Mouse (Mus musculus) brain, embryonic 14.5 days (tissue): Measurements from ENCODE around the gene Gm28710. TPM values are rescaled to one million over a fixed set of nuclear protein-coding genes. Genes with fewer than 3 reads are reported as not detected.
A peak's percentile ranks its signal among the peaks of the same experiment; 100 is the strongest.

Experiments
- DNase-seq: peaks from one replicate; pipeline ENCODE4 v3.0.0-alpha.2; 2011; ENCODE audit warnings: low read depth
- CTCF ChIP-seq: fragments of 200-500 bp; IDR thresholded peaks from 2 replicates; pipeline ENCODE4 v1.5.1; 2012; ENCODE audit warnings: inconsistent platforms, mild to moderate bottlenecking, moderate library complexity, borderline replicate concordance; ENCODE audit not compliant: insufficient read depth, insufficient read length; ENCODE audit errors: extremely low read depth
- POLR2A ChIP-seq: fragments of 200-500 bp; IDR thresholded peaks from 2 replicates; pipeline ENCODE4 v1.6.1; 2012; ENCODE audit warnings: mild to moderate bottlenecking, inconsistent platforms, borderline replicate concordance; ENCODE audit not compliant: poor library complexity, insufficient read depth, insufficient read length, severe bottlenecking; ENCODE audit errors: extremely low read depth
- polyA plus RNA-seq: library from polyadenylated mRNA; depleted of rRNA; stranded (reverse); fragments of >200 nt; gene quantifications from 2 replicates; pipeline ENCODE4 v1.2.3, GENCODE M21; 2012; rRNA removed

The Gm28710 gene
- not detected in 2 replicates for polyA plus RNA-seq

DNA sequence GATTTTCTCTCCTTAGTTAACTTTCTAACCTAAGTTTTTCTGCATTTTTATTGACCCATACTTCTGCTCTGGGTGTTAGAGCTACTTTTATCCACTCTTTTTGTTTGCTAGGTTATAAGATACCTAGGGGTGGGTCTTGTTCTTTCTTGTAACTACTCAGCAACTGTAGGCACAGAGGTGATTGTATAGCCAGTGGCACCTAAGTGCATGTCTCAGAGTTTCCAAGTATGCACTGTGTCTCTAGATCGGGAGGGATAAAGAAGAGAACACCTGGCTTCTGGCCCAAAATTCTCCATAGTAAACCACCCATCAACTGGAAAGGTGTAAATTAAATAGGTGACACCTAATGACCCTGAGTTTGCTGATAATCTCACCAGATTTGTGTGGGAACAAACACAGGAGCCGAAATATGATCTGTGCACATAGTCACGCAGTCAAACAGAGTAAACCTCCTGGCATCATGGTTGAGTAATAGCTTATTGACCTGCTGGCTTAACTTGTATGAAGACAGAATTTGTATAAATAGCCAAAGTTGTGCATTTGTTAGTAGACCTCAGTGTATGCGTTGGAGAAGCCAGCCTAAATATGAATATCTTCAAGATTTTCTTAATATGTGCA is at the start of gene Gm28710:
TSS of gene Gm28710 (plus strand) at position 568 of the 618 bp plus-strand sequence.
- TF ChIP-seq CTCF, result no peak
- TF ChIP-seq POLR2A, result no peak
- no peak for DNase-seq

DNA sequence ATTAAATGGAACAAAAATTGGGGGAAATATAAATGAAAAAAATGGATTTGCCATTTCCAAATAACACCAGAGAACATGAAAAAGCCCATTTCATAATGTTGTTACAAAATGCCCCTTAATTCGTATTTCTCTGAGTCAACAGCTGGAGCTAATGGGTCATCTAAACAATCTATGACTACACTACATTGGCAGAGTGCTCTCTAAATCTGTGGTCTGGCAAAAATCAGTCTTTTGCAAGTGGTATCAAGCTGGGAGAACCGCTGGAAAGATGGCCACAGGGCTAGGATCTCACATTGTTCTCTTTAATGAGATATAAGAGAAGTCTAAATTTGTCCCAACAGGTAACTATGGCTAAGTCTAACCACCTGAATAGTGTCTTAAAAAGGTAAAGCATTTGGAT is 14.4 kb upstream of the Gm28710 start:
- TF ChIP-seq POLR2A, result no peak
- TF ChIP-seq CTCF, result no peak

DNA sequence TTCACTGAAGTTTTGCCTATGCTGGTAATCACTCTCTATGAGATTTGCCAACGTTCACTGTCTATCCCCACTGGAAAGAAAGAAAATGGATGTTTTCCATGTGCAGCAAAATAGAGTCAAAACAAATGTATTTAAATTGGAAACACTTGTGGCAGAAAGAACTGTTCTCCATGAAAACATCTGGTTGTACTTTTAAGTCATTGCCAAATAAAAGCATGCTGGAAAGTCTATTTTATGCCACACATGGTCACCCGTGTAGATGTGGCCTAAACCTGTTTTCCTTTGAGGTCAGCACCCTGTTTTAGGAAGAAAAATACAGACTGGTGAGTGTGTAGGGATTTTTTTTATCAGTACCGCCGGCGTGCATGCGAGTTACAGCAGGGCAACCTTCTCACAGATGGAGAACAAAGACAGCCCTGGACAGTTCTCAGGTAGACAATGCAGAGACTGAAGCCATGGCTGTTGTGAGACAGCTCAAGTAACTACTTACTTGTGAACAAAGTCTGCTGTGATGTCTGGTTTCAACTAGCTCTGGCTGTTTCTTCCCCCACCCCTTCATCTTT is 12.9 kb upstream of the Gm28710 start:
- TF ChIP-seq POLR2A (no peak), CTCF (no peak)
- DNase-seq, result no peak

More for the DNA sequence above, 14.4 kb upstream of the Gm28710 start:
- no peak for DNase-seq

DNA sequence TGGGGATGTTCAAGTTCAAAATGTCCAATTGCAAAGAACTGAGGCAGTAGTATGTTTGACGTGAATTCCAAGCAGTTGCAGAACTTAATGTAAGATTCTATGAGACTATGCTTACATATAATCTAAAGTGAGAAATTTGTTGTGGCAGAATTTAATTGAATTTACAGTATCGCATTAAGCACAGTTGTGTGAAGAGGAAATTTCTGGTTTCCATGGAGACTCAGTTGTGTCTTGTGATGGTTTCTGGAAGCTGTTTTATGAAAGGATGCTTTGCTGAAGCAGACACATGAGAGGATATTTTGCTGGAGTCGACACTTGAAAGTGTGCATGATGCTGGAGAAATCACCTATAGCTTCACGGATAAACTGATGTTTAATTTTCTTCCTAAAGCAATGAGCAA is 6.0 kb upstream of the Gm28710 start:
- no peak for TF ChIP-seq POLR2A
- TF ChIP-seq CTCF, result no peak

DNA sequence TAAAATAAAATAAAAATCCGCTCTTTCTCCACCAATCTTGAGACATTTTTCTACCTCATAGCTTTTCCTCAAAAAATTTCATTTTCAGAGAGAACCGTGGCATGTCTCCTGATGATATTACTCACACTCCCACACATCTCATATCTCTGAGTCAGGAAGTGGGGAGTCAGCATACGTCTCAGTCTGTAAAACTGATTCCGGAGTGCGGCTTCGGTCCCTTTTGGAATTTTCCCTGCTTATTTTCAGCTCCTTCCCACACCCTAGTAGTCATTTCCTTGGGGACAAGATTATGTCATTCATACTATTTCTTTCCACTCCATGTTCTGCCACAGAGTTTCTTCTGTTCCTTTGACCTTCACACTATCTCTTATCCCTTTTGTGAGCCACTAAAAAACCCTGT is 3.4 kb downstream of the Gm28710 start:
- no peak for TF ChIP-seq CTCF
- no peak for DNase-seq

More for the DNA sequence above, 6.0 kb upstream of the Gm28710 start:
- DNase-seq, result peak; percentile 26

DNA sequence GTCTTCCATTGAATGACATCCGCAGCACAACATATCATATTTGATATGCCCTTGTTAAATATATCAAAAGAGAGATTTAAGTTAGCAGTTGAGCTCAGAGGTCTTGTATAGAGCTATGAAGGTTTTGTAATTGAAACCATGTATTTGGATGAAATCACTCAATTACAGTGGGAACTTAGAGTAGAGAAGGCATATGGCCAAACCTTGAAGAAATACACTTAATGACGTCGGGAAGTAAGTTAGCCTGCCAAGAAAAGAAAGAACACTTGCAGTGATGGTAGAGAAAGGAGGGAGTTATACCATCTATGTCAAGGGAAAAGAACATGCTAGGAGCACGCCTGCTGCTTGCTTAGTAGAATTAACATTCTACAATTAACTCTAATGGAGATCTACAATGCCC is 11.1 kb downstream of the Gm28710 start:
- TF ChIP-seq CTCF, result no peak
- TF ChIP-seq POLR2A, result no peak
- DNase-seq, result peak; percentile 24

DNA sequence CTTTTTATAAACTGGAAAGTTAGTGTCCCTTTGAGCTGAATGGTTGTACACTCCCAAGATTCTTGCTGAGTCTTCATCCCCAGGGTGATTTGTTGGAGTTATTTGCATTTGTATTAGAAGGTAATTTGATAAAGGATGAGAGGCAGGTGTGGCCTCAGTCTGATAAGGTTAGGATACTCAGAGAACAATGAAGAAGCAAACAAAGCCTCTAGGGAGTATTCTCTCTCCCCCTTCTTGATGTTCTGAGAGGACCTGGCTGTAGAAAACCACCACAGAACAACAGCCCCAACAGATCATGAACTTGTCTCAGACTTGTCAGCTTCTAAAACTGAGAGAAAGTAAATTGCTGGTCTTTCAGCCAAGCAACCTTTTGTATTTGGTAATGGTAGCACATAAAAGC is 47.4 kb downstream of the Gm28710 start:
- TF ChIP-seq POLR2A, result no peak

DNA sequence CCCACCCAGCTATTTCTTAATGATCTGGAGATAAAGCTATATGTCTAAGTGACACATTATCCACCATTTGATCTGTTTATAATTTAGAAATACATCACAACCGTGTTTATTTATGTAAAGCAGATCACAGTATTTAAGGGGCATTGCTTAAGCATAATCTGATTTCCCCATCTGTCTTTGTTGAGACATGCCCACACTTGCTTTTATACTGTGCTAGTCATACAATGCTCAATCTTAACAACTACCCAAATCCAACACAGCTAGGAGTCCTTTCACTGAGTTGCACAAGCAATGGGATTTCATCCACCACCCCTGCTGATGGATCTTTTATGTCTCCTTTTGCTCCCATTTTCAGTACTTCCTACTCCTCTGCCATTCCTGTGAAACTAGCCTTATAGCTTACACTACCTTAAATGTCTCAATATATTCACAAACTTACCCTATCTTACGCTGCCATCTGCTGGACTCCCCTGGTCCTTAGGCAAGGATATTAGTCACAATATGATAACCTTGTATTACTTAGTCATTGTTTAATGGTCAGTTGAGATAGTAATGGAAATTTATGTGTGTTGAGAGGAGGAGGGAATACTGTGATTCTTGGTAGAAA is 77.8 kb downstream of the Gm28710 start:
- peak; percentile 84 for DNase-seq
- TF ChIP-seq POLR2A (no peak), CTCF (peak; percentile 27; the same call in 1 of the 2 replicates)

More for the DNA sequence above, 47.4 kb downstream of the Gm28710 start:
- DNase-seq, result no peak

DNA sequence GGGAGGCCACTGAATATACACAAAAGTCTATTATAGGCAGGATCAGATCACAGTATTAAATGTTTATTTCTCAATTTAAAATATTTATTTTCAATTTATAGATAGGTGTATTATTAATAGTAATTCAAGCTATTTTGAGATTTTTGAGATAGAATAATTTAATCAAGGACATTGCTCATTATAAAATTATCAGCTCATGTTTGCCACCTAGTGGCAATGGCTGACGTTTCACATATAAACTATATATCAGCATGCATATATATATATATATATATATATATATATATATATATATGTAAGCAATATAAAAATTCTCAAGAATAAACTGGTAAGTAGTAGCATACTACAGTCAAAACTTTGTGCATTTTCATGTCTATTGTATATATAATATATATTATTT is 102.6 kb downstream of the Gm28710 start:
- TF ChIP-seq CTCF (no peak), POLR2A (no peak)
- peak; percentile 39 for DNase-seq

DNA sequence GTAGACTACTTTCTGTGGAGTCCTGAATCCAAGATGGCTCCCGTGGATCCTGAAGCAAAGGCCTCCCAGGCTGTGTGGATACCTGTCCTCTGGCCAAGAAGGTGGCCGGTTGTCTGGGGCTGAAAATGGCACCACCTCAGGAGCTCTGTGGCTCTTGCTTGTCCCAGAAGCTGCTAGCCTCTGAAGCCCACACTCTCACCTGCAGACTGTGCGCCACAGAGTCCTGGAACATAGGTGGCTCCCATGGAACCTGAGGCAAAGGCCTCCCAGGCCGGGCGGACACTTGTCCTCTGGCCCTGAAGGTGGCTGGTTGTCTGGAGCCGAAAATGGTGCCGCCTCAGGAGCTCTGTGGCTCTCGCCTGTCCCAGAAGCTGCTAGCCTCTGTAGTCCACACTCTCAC is 128.2 kb downstream of the Gm28710 start:
- DNase-seq, result no peak
- TF ChIP-seq POLR2A (no peak), CTCF (no peak)

DNA sequence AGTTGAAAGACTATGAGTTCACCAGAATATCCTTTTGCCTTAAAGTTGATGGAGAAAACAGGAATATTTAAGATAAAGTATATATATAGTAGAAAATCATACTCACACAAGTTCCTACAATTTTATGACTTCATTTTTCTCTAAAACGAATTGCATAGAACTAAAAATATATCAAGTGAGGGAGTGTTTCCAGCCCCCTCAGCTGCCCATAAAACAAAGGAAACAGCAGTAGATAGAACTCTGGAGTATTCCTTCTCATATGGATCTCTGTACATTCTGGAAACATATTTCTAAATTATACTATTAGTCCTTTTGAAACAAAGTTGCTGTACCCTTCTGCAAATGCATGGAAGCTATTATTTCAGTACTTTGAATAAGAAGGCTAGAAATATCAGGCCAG is 130.9 kb downstream of the Gm28710 start:
- DNase-seq, result no peak
- no peak for TF ChIP-seq POLR2A
- TF ChIP-seq CTCF, result no peak

Other genes starting within 250 kb of the Gm28710 start
- gene Hgf, start 238.3 kb upstream of the Gm28710 start, polyA plus RNA-seq, result 0.19 and 0.28 TPM in 2 replicates